Mouse (Mus musculus): ENCODE measurements around the gene Hmga1. TPM values are rescaled to one million over a fixed set of nuclear protein-coding genes. Genes with fewer than 3 reads are reported as not detected.

Hmga1 gene
- 819 and 896 TPM in 2 replicates for polyA plus RNA-seq (2016; fragmentation: Nextera tagmentation; extraction: Ambion mirVana)

DNA sequence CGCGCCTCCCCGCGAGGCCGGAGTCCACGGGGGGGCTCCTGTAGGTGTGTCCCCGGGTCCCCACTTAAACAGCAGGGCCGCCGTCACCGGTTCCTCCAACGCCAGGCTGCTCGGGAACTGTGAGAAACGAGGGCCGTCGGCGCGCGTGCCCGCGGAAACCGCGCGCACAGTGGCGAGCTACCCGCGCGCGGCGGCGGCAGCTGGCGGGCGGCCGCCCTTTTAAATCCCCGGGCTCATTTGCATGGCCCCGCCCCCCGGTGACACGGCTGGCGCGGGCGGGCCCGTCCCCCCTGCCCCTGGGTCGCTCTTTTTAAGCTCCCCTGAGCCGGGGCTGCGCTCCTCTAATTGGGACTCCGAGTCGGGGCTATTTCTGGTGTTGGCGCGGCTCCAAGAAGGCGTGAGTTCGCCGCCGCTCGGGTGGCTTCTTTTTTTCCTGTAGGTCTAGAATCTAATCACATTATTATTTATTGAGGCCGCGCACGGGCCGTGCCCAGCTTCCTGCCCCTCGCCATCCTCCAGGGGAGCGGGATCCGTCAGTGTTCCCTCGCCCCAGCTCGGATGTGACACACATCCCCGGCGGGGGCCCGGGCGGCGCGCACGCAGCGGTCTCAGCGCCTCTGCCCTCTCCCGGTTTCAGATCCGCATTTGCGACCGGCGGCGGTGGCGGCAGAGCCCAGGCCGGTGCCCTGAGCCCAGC lies at the start of gene Hmga1:
Gene Hmga1, plus strand, starts transcription at position 183 of the 697 bp plus-strand sequence.
- Histone ChIP-seq H3K4me3 (peak within 1 kb of the TSS; percentile 97), H3K27ac (replicated peaks) (peak within 1 kb of the TSS; percentile 99), H3K27me3 (replicated peaks; ENCODE audit: low read depth, poor library complexity, severe bottlenecking) (no peaks in the 10 kb centered on the region), H3K4me1 (peaks cover 84% of the 10 kb centered on the region), H3K9me3 (no peaks in the 10 kb centered on the region), H3K36me3 (replicated peaks) (peaks cover 23% of the 10 kb centered on the region)
- under 1% methylated on average over 79 of the region's 79 CpGs for WGBS
- DNase-seq (ENCODE audit: low spot score): peak; percentile 96

DNA sequence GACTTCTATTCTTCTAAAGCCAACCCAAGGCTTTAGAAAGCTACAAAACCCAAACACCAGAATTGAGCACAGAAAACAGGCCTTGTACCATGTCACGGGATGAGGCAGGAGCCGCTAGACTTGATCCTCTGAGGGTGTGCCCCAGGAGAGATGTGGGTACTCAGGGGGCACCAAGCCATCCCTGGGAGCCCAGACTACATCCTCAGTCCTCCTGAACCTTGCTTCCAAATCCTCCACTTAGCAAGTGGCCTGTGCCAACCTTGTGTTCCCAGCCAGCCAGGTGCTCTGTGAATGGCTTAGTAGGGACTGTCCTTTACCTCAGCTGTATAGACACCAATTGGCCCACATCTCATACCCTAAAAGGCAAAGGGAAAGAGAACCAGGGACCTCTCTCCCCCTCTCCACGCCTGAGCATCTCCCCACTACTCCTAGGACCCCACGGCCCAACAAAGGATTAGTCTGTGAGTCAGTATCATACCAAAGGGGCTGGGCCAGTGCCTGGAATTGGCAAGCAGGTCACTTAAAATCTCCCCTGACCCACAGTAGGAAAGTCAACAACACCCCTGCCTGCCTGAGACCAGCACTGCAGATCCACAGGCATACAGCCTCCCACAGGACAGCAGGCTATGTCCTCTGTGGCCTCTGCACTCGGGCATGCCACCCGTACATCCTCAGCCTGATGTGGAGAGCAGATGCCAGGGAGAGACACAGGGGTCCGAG lies 49.3 kb upstream of the Hmga1 start:
- no peak for DNase-seq (ENCODE audit: low spot score)
- H3K4me1 ChIP-seq: peaks cover 70% of the 10 kb centered on the region
- H3K9me3 ChIP-seq: no peaks in the 10 kb centered on the region
- H3K27ac ChIP-seq (replicated peaks): no peak overlapping the region
- peaks cover 96% of the 10 kb centered on the region for H3K27me3 ChIP-seq (replicated peaks; ENCODE audit: low read depth, poor library complexity, severe bottlenecking)
- no peak overlapping the region for H3K4me3 ChIP-seq
- 81% methylated on average over 7 of the region's 7 CpGs for WGBS
- no peaks in the 10 kb centered on the region for H3K36me3 ChIP-seq (replicated peaks)

DNA sequence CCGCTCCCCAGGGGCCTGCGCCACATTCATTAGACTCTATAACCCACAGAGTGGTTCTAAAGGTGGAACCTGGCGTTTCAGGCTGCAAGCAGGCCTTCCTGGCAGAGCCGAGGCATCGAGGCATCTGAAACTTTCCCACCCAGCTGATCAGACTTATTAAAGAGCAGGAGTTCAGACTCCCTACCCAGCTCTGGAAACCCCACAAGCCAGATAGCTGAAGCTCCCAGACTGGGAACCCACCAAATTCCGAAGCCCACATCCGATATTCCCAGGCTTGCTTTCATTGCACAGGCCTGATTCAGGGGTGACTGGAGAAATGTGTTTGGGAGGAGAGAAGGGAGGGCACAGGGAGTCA lies 48.7 kb upstream of the Hmga1 start:
- Histone ChIP-seq H3K27ac (replicated peaks) (no peak overlapping the region), H3K4me3 (no peak overlapping the region), H3K4me1 (peaks cover 70% of the 10 kb centered on the region), H3K27me3 (replicated peaks; ENCODE audit: low read depth, poor library complexity, severe bottlenecking) (peaks cover 96% of the 10 kb centered on the region), H3K9me3 (no peaks in the 10 kb centered on the region), H3K36me3 (replicated peaks) (no peaks in the 10 kb centered on the region)
- no peak for DNase-seq (ENCODE audit: low spot score)
- WGBS: 88% methylated on average over 7 of the region's 7 CpGs

DNA sequence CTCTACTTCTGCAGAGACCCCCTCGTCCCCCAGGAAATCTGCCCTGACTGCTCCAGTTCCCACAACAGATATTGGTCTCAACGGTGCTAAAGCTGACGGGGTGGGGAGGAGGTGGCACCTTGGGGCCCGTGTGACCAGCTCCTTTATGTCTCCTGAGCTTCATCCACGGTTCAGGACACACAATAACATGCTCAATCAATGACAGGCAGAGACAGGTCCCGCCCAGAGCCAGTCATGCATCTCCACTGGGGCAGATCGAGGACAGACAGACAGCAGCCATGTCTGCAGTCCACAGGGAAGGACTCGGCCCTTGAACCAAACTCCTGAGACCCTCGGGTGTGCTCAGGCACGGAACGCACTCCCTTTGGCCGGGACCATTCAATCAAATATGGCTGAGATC lies 48.3 kb upstream of the Hmga1 start:
- Histone ChIP-seq H3K27ac (replicated peaks) (no peak overlapping the region), H3K9me3 (no peaks in the 10 kb centered on the region), H3K4me1 (peaks cover 70% of the 10 kb centered on the region), H3K4me3 (no peak overlapping the region), H3K27me3 (replicated peaks; ENCODE audit: low read depth, poor library complexity, severe bottlenecking) (peaks cover 96% of the 10 kb centered on the region), H3K36me3 (replicated peaks) (no peaks in the 10 kb centered on the region)
- WGBS: 67% methylated on average over 12 of the region's 12 CpGs
- no peak for DNase-seq (ENCODE audit: low spot score)

DNA sequence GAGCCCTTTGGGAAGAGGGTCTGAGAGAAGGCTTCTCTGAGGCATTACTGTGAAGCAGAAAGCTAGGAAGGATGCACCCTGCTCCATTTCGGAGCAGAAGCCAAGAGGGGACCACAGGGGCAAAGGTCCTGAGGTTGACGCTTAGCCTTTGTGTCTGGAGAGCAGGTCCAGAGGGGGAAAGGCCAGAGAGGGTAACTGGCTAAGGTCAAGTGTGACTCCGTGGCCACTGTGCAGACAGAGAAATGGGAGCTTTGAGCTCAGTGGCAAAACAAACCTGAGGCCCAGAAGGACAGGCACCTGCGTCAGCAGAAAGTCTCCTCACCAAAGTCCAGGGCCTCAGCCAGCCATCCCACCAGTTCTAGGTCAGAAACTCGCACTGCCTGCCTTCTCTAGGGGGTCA lies 47.8 kb upstream of the Hmga1 start:
- no peaks in the 10 kb centered on the region for H3K36me3 ChIP-seq (replicated peaks)
- H3K9me3 ChIP-seq: no peaks in the 10 kb centered on the region
- DNase-seq (ENCODE audit: low spot score): no peak
- no peak overlapping the region for H3K27ac ChIP-seq (replicated peaks)
- H3K4me3 ChIP-seq: no peak overlapping the region
- H3K4me1 ChIP-seq: peaks cover 73% of the 10 kb centered on the region
- H3K27me3 ChIP-seq (replicated peaks; ENCODE audit: low read depth, poor library complexity, severe bottlenecking): peaks cover 96% of the 10 kb centered on the region
- 54% methylated on average over 5 of the region's 5 CpGs for WGBS

DNA sequence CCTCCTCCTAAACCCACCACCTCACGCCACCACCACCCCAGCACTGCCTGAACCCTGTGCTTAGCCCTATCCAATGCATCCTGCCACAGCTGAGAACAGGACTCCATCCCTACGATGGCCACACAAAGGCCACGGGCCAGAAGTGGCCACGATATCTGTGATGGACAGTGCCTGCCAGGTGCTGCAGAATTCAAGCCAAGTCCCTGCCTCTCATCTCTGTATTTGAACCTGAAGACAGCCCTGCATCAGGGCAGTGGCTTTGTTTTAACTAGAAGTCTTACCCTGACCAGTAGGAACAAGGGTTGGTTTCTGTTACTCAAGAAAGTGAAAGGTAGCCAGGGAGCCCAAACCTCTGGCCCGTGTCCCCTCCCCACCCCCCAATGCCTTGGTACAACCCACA lies 47.2 kb upstream of the Hmga1 start:
- no peak for DNase-seq (ENCODE audit: low spot score)
- 78% methylated on average over 5 of the region's 5 CpGs for WGBS
- Histone ChIP-seq H3K27ac (replicated peaks) (no peak overlapping the region), H3K4me1 (peaks cover 73% of the 10 kb centered on the region), H3K9me3 (no peaks in the 10 kb centered on the region), H3K27me3 (replicated peaks; ENCODE audit: low read depth, poor library complexity, severe bottlenecking) (peaks cover 96% of the 10 kb centered on the region), H3K36me3 (replicated peaks) (no peaks in the 10 kb centered on the region), H3K4me3 (no peak overlapping the region)

DNA sequence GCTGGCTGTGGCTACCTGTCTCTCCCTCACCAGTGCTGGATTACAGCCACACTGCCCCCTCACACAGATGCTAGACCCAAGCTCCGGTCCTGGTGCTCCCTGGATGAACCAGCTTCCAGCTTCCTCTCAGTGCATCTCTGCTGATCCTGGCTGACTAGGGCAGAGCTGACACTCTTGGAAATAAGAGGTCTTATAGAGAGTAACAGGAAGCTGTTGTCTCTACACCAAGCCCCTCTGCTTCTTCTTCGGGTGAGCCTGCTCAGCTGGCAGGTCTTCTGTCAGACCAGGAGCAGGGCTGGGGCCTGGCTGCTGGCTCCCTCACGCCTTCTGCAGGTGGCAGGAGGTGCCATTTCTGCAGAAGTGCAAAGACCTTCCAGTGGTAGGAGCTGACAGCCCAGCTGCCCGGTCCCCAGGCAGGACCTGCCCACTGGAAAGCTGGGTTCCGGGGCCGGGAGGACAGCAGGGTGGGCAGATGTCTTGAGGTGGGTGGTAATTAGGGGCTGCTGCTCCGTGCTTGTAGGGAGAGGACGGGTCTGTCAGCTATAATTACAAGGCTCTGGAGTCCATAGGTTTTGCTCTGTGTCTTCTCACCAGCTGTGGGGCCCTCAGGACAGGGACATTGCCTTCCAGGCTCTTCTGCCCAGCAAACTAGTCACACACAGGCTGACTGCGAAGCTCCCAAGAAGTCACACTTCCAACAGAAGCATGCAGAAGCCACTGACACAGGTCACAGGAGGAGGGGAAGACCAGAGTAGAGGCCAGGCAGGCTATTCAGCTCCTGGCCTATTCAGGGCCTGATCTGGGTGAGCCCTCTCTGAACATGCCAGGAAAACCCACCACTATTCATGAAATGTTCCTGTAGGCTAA lies 45.8 kb upstream of the Hmga1 start:
- Histone ChIP-seq H3K27me3 (replicated peaks; ENCODE audit: low read depth, poor library complexity, severe bottlenecking) (peaks cover 98% of the 10 kb centered on the region), H3K4me1 (peaks cover 61% of the 10 kb centered on the region), H3K27ac (replicated peaks) (no peak overlapping the region), H3K36me3 (replicated peaks) (no peaks in the 10 kb centered on the region), H3K4me3 (no peak overlapping the region), H3K9me3 (no peaks in the 10 kb centered on the region)
- no peak for DNase-seq (ENCODE audit: low spot score)
- WGBS: 54% methylated on average over 9 of the region's 9 CpGs

DNA sequence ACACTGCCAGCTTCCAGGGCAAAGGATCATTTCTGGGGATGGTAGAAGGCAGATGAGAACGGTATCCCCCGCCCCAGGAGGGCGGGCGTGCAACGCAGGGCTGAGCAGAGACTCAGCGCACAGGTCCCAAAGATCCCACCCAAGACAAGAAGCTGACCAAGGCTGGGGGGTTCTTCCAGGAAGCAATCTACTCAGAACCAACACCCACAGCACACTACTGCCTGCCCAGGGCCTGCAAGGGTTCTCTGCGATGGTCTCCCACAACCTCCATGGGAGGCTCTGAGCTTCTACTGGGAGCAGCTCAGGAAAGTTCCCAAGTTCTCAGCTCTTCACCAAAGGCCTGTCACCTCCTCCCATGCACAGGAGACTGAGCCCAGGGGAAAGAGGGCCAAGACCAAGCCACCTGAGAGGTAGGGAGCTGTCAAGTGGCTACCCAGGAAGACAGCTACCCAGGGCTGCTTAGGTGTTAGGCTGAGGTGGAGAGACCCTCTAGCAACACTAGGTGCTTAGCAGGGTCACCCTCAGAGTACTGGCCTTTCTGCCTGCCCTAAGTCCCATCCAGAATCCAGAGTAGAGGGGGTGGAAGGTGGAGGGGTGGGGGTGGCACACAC lies 45.1 kb upstream of the Hmga1 start:
- Histone ChIP-seq H3K36me3 (replicated peaks) (no peaks in the 10 kb centered on the region), H3K27me3 (replicated peaks; ENCODE audit: low read depth, poor library complexity, severe bottlenecking) (peaks cover 100% of the 10 kb centered on the region), H3K27ac (replicated peaks) (no peak overlapping the region), H3K9me3 (no peaks in the 10 kb centered on the region), H3K4me1 (peaks cover 54% of the 10 kb centered on the region), H3K4me3 (peak overlapping the region; percentile 67)
- no peak for DNase-seq (ENCODE audit: low spot score)
- WGBS: 91% methylated on average over 7 of the region's 7 CpGs

DNA sequence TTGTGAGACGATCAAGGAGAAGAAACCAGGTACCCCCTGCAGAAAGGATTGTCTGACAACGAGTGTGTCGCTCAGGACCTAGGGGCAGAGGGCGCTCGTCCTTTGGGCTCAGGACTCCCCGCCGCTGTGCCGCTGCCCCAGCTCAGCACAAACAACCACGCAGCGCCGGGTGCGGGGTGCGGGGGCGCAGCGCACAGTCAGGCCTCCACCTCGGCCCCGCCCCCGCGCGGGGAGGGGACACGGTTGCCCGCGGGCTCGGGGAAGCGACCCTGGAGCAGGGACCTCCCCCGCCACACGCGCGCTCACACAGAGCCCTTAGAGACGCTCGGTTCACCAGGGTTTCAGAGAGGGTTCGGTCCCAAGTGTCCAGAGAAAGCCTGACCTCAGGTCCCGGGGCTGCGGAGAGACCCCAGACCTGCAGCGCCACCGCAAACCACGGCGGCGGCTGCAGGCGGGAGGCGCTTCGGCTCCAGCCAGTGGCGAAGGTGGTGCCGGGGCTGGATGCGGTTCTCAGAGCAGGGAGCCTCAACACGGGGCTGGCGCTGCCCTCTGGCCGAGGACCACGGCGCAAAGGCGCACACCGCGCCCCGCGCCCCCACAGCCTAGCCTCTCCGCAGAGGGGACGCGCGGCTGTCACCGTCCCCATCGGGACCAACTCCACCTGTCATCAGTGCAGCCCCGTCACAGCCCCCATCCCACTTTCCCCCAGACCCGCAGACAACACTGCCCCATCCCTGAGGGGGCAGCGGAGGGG lies 44.3 kb upstream of the Hmga1 start:
- Histone ChIP-seq H3K27ac (replicated peaks) (peak overlapping the region; percentile 51), H3K9me3 (no peaks in the 10 kb centered on the region), H3K4me3 (peak overlapping the region; percentile 67), H3K36me3 (replicated peaks) (no peaks in the 10 kb centered on the region), H3K27me3 (replicated peaks; ENCODE audit: low read depth, poor library complexity, severe bottlenecking) (peaks cover 100% of the 10 kb centered on the region), H3K4me1 (peaks cover 50% of the 10 kb centered on the region)
- DNase-seq (ENCODE audit: low spot score): peak; percentile 54
- WGBS: 1% methylated on average over 64 of the region's 64 CpGs

DNA sequence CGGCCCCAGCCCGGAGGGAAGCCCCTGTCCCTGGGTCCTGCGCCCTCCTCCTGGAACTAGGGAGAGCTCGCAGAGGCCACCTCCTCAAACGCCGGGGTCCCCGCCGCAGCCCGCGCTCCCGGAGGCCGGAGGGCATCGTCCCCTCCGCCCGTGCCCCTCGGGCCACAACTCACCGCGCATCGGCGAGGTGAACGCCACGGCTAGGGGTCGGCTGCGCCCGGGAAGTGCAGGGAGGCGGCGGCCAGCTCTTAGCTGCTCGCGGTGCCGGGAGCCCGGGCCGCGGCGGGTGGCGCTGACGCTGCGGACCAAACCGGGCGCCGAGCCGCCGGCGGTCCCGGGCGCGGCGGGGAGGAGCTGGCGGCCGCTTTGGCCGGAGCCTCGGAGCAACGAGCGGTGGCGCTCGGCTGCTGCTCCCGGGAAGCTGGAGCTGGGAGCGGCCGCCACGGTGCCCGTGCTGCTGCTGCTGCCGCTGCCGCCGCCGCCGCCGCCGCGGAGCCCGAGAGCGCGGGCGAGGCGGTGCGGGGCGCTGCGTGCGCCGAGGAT lies 43.6 kb upstream of the Hmga1 start:
- H3K9me3 ChIP-seq: no peaks in the 10 kb centered on the region
- peak overlapping the region; percentile 67 for H3K4me3 ChIP-seq
- peaks cover 100% of the 10 kb centered on the region for H3K27me3 ChIP-seq (replicated peaks; ENCODE audit: low read depth, poor library complexity, severe bottlenecking)
- 1% methylated on average over 78 of the region's 78 CpGs for WGBS
- H3K36me3 ChIP-seq (replicated peaks): no peaks in the 10 kb centered on the region
- peak; percentile 42 for DNase-seq (ENCODE audit: low spot score)
- H3K4me1 ChIP-seq: peaks cover 56% of the 10 kb centered on the region
- H3K27ac ChIP-seq (replicated peaks): peak overlapping the region; percentile 51

DNA sequence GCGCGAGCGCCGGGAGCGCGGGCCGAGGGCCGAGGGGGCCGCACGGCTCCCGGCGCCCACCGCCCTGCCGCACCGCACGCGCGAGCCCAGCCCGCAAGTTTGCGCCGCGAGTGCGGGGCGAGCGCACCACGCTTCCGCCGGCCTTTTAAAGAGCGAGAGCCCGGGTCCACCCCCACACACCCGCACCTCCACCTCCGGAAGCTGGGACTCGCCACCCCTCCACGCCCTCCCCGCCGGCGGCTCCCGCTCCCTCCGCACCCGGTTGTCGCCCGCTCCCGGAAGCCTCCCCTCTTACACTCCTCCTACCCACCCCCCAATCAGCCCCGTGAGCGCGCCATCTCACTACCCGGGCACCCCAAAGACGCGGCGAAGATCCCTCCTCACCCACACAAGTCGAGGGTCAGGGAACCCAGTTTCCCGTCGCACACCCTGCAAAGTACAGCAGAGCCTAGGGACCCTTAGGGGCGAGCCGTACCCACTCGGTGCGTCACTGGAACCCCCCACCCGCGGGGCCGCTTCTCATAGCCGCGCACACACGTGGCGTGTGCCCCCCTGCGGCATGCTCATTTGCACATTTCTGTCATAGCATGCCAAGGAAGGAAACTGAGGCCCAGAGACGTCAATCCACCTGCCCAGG lies 42.9 kb upstream of the Hmga1 start:
- peaks cover 98% of the 10 kb centered on the region for H3K27me3 ChIP-seq (replicated peaks; ENCODE audit: low read depth, poor library complexity, severe bottlenecking)
- peaks cover 59% of the 10 kb centered on the region for H3K4me1 ChIP-seq
- DNase-seq (ENCODE audit: low spot score): no peak
- under 1% methylated on average over 66 of the region's 66 CpGs for WGBS
- no peaks in the 10 kb centered on the region for H3K9me3 ChIP-seq
- no peaks in the 10 kb centered on the region for H3K36me3 ChIP-seq (replicated peaks)
- H3K4me3 ChIP-seq: peak overlapping the region; percentile 67
- peak overlapping the region; percentile 51; the same call in 1 of the 2 replicates for H3K27ac ChIP-seq (replicated peaks)

Measured in embryonic facial prominence, embryonic 10.5 days (tissue).